Mouse (Mus musculus): ENCODE measurements around the gene Gm37240.

- TF ChIP-seq POLR2A (IDR thresholded peaks at IDR 0.05; ENCODE audit: insufficient read depth, low read depth, low read length) (no peak), CTCF (IDR thresholded peaks at IDR 0.05; ENCODE audit: insufficient read depth, low read depth, low read length) (no peak)
Measured at GRCm38 (mm10) chr3:84841271-84841670, 1046.0 kb downstream of the Gm37240 start.

Measured in olfactory bulb, adult 2 months (tissue).